Mouse (Mus musculus): ENCODE results near the gene Capn9. TPM values are rescaled to one million over a fixed set of nuclear protein-coding genes. Genes with fewer than 3 reads are reported as not detected.

Gene Capn9
- total RNA-seq, 2 experiments from 2014 or later = 0.15 to 0.20 TPM

GRCm38 (mm10) chr8:124572430-124572775 is 3.5 kb upstream of the Capn9 start:
- no peak for DNase-seq

- DNase-seq = peak; percentile 85 to 87
Measured at GRCm38 (mm10) chr8:124573552-124574340, 2.2 kb upstream of the Capn9 start.

- DNase-seq = no peak
Measured at GRCm38 (mm10) chr8:124576751-124577150, 840 bp downstream of the Capn9 start.

GRCm38 (mm10) chr8:124585718-124586425 is 10.0 kb downstream of the Capn9 start:
- no peak for DNase-seq

GRCm38 (mm10) chr8:124586556-124586955 is 10.6 kb downstream of the Capn9 start:
- no peak for DNase-seq

GRCm38 (mm10) chr8:124589393-124589792 is 13.5 kb downstream of the Capn9 start:
- DNase-seq = no peak

GRCm38 (mm10) chr8:124604066-124604465 is 28.2 kb downstream of the Capn9 start:
- DNase-seq = no peak

- no peak for DNase-seq
Measured at GRCm38 (mm10) chr8:124608239-124608971, 32.5 kb downstream of the Capn9 start.

- no peak for DNase-seq
Measured at GRCm38 (mm10) chr8:124608972-124609353, 33.1 kb downstream of the Capn9 start.

GRCm38 (mm10) chr8:124614325-124614724 is 38.4 kb downstream of the Capn9 start:
- DNase-seq = no peak

- DNase-seq = peak; percentile 80 to 90
Measured at GRCm38 (mm10) chr8:124617266-124617869, 41.5 kb downstream of the Capn9 start.

- no peak for DNase-seq
Measured at GRCm38 (mm10) chr8:124618252-124618651, 42.3 kb downstream of the Capn9 start.

- DNase-seq = peak; percentile 71 to 82
Measured at GRCm38 (mm10) chr8:124621255-124621654, 45.3 kb downstream of the Capn9 start.

GRCm38 (mm10) chr8:124626251-124626650 is 50.3 kb downstream of the Capn9 start:
- DNase-seq = no peak

GRCm38 (mm10) chr8:124630489-124630888 is 54.6 kb downstream of the Capn9 start:
- DNase-seq = no peak

GRCm38 (mm10) chr8:124630891-124631290 is 55.0 kb downstream of the Capn9 start:
- DNase-seq = no peak

- DNase-seq = no peak
Measured at GRCm38 (mm10) chr8:124631966-124632365, 56.1 kb downstream of the Capn9 start.

- DNase-seq = no peak
Measured at GRCm38 (mm10) chr8:124633001-124633703, 57.2 kb downstream of the Capn9 start.

- DNase-seq = no peak
Measured at GRCm38 (mm10) chr8:124634411-124635246, 58.7 kb downstream of the Capn9 start.

- DNase-seq = no peak
Measured at GRCm38 (mm10) chr8:124635247-124635502, 59.3 kb downstream of the Capn9 start.

- DNase-seq = no peak
Measured at GRCm38 (mm10) chr8:124641599-124641998, 65.7 kb downstream of the Capn9 start.
